Mouse (Mus musculus) adrenal gland (tissue): ENCODE results near the gene Cbx8.

Source experiments
- intact Hi-C: fragments of 180-260 bp; cut with DNase I; formaldehyde crosslinking; loops from one replicate; pipeline ENCODE4 v1.15.1; 2025

Cbx8 gene

GRCm38 (mm10) chr11:119080461-119081147 is 39.8 kb upstream of the Cbx8 start:
- intact Hi-C loops = no loop called here

- intact Hi-C loops = no loop called here
These were observed 38.7 kb upstream of the Cbx8 start for GRCm38 (mm10) chr11:119079445-119079837.

- intact Hi-C loops = no loop called here
These were observed 38.1 kb upstream of the Cbx8 start for GRCm38 (mm10) chr11:119078691-119079444.

- intact Hi-C loops = no loop called here
These were observed 37.0 kb upstream of the Cbx8 start for GRCm38 (mm10) chr11:119077755-119078154.

GRCm38 (mm10) chr11:119075805-119076204 is 35.0 kb upstream of the Cbx8 start:
- intact Hi-C loops = no loop called here

GRCm38 (mm10) chr11:119073876-119074433 is 33.2 kb upstream of the Cbx8 start:
- intact Hi-C loops = no loop called here

GRCm38 (mm10) chr11:119072986-119073385 is 32.2 kb upstream of the Cbx8 start:
- intact Hi-C loops = no loop called here

- intact Hi-C loops = no loop called here
These were observed 31.5 kb upstream of the Cbx8 start for GRCm38 (mm10) chr11:119072239-119072638.

- intact Hi-C loops = no loop called here
These were observed 26.1 kb upstream of the Cbx8 start for GRCm38 (mm10) chr11:119066841-119067240.

GRCm38 (mm10) chr11:119059256-119059655 is 18.5 kb upstream of the Cbx8 start:
- intact Hi-C loops = no loop called here

- intact Hi-C loops = no loop called here
These were observed 17.5 kb upstream of the Cbx8 start for GRCm38 (mm10) chr11:119058041-119058995.

- intact Hi-C loops = no loop called here
These were observed 16.5 kb upstream of the Cbx8 start for GRCm38 (mm10) chr11:119057291-119057690.

- intact Hi-C loops = no loop called here
These were observed 15.8 kb upstream of the Cbx8 start for GRCm38 (mm10) chr11:119056301-119057211.

- intact Hi-C loops = no loop called here
These were observed 14.9 kb upstream of the Cbx8 start for GRCm38 (mm10) chr11:119055571-119056131.

GRCm38 (mm10) chr11:119054351-119055345 is 13.9 kb upstream of the Cbx8 start:
- intact Hi-C loops = loop anchor here (5.0 kb wide), 1 partner anchor 73 kb away; no protein-coding TSS in a partner anchor

GRCm38 (mm10) chr11:119053738-119054350 is 13.1 kb upstream of the Cbx8 start:
- intact Hi-C loops = loop anchor here (5.0 kb wide), 1 partner anchor 73 kb away; no protein-coding TSS in a partner anchor

- intact Hi-C loops = loop anchor here (5.0 kb wide), 1 partner anchor 74 kb away; no protein-coding TSS in a partner anchor
These were observed 12.5 kb upstream of the Cbx8 start for GRCm38 (mm10) chr11:119053257-119053670.
